Mouse (Mus musculus): ENCODE results near the gene Ifitm6.
"Not testable (repeated sequence)": the region's sequence is repeated elsewhere in the genome, so short reads cannot be mapped to it uniquely, and the experiment has no call there.

Gene Ifitm6

DNA sequence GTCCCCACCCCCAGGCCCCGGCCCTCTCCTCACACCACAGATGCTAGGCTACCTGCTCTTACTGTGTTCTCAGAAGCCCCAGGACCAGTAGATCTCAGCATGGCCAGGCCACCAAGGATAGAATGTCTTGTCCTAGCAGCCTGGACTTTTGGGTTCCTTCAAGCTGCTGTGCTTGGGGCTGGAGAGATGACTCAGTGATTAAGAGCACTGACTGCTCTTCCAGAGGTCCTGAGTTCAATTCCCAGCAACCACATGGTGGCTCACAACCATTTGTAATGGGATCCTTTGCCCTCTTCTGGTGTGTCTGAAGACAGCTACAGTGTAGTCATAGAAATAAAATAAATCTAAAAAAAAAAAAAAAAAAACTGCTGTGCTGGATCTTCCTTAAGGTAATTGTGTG, at the start of gene Ifitm6:
Gene Ifitm6, minus strand, starts transcription at position 101 of the 400 bp plus-strand sequence.
- DNase-seq: not testable (repeated sequence)

DNA sequence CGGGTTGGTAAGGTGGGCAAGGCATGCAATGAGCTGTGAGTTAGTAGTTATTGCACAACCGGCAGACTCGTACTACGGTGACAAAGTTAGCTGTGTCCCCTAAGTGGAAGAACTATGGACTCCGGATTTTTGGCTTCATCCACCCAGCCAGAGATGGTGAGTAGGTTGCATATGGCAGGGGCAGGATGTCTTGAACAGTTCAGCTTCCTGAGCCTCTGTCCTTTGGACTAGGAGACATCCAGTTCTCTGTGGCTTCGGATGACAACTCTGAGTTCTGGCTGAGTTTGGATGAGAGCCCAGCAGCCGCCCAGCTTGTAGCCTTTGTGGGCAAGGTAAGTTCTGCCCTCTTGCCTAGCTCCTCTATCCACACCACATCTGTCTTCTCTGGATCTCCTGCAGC, 46.9 kb upstream of the Ifitm6 start:
- DNase-seq: no peak

DNA sequence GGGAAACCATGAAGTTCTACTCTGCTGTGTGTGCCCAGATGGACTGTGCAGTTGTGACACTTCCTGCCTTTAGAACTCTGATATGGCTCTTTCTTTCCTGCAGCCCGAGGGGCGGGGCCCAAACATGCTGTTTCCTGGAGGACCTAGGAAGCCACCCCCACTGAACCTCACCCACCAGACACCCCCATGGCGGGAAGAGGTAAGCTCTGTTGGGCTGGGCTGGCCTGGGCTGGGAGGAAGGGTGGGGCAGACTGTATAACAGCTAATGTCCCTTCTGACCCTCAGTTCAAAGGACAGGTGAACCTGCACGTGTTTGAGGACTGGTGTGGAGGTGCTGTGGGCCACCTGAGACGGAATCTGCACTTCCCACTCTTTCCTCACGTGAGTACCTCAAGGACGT, 46.5 kb upstream of the Ifitm6 start:
- DNase-seq: no peak

DNA sequence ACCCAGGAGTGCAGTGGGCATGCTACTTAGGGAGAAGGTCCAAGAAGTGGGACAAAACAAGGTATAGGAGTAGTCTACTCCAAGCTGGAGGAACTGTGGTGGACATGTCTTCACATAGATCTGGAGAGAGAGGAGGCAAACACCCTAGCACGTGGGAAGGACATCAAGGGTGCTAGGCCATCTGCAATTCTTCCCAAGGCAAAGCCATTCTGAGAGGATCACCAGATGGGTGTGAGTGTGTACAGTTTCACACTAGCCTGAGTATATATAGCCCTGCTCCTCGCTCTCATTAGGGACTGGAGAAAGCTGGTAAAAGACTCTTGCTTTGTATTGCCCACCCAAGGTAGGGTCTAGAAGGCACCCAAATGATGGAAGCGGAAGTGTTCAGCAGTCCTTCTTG, 45.6 kb upstream of the Ifitm6 start:
- no peak for DNase-seq

DNA sequence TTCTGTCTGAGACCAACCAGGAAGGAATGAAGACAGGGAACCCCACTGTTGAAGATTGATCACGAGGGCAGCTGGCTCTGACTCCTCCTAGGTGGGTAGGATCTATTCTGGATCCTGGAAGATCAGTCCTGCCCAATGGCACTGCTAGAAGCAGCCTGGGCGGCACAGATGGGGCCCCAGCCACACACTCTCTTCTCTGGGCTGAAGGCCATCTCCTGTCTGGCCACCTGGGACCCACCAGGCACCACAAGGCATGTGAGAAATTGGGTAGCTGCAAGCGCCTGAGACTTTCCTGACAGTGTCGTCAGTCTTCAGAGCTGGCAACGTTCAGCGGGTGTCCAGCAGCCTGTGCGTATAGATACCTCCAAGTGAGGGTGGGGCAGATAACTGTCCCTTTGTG, 44.8 kb upstream of the Ifitm6 start:
- DNase-seq: peak; percentile 75

DNA sequence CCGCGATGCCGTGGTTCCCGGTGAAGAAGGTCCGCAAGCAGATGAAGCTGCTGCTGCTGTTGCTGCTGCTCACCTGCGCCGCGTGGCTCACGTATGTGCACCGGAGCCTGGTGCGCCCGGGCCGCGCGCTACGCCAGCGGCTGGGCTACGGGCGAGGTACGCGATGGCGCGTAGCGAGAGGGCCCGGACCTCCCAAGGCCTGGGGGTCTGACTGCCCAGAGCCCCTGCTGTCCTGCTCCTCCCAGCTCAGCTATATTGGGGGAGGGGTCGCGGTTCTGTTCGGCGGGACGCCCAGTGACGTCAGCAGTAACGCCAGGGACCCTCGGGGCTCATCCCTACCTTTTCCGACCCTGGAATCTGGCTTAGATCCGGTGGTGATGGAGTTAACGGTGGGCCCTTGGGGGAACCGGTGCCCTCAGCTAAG, 43.6 kb upstream of the Ifitm6 start:
- DNase-seq: peak; percentile 71

DNA sequence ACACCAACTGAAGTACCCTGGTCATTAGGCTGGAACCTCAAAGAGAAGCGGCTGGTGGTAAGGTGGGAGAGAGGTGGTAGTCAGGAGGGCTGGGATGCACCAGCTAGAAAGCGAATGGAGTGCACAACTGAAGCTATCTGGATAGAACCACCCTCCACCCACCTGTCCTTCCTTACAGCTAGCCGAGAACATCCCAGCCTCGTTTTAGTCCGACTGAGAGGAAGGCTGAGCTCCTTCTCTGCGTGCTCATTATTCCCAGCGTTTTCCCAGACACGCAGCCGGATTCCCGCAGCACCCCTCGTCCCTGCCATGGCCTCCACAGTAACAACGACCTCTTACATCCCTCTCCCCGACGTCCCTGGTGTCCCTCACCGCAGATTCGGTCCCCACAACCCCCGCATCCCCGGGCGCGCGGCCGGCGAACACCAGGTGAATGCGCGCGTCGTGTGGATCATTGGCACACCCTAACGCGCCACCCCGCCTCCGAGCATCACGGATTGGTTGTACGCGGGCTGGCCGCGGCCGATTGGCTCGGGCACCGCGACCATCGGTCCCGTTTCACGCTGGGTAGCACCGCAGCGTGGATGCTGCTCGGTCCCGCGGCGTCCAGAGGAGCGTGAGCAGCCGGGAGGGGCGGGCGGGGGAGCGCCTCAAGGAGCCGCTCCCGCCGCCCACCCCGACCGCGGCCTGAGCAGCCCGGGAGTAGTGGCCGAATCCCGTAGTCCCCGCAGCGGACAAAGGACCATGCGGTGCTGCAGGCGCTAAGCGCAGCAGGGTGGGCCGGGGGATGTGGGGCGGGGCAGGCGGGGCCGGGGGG, 42.9 kb upstream of the Ifitm6 start, which contains the start of gene B4galnt4:
Gene B4galnt4, plus strand, starts transcription at position 679 of the 817 bp plus-strand sequence.
- peak; percentile 94 for DNase-seq

DNA sequence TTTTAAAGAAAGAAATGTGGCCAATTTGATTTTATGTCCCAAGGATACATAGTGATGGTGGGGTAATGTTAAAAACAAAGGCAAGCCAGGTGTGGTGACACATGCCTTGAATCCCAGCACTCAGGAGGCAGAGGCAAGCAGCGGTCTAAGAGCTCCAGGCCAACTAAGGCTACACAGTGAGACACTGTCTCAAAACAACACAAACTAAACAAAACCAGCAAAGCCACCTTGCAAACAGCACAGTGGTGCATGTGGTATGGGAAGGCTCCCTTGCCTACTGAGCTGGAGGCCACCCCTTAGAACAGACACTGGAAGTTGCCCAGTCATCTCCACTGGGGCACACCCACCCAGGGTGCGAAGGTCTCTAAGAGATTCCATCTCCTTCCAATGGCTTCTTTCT, 42.2 kb upstream of the Ifitm6 start:
- DNase-seq: no peak

DNA sequence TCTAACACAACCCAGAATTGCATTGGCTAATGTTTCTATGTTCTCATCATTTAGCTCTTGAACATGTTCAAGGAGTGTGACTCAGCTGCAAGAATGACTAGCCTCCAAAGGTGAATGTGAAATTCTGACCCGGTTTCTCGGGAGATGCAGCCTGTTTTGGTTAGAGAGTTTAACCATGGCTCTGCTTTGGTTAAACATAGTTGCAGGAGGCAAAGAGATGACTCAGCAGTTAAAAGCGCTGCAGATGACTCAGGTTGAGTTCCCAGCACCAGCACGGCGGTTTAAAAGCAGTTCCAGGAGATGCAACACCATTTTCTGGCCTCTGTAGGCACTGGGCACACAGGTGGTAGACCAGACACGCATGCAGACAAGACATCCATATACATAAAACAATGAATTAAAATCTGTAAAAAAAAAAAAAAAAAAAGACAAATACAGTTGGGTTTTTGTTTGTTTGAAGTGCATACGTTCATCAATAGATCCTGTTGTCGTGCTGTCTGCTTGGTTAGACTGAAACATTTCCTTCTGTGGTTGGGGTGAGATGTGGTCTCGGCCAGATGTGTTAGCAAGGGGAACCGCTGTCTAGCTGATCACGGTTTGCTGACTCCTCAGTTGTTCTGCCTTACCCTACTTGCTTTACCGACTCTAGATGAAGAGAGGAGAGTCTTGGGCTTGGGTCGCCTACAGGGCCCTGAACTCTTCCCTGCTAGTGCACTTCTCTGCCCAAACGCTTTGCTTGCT, 41.0 kb upstream of the Ifitm6 start:
- DNase-seq: no peak

DNA sequence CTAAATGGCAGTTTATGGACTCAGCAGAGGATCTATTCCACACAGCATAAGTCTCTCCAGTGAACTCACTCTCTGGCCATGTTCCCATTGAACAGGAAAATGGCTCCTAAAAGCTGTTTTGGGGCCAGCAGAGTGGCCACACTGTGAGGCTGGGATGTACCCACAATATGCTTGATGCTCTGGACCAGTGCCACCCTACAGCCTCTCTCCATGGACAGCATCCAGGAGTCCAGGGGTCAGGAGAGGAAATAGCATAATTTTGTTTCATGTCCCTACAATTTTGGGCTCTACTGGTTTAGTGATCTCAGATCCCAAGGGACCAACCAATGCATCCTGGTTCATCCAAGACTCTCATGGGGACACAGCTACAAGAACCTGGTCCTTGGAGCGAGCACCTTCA, 39.8 kb upstream of the Ifitm6 start:
- no peak for DNase-seq

DNA sequence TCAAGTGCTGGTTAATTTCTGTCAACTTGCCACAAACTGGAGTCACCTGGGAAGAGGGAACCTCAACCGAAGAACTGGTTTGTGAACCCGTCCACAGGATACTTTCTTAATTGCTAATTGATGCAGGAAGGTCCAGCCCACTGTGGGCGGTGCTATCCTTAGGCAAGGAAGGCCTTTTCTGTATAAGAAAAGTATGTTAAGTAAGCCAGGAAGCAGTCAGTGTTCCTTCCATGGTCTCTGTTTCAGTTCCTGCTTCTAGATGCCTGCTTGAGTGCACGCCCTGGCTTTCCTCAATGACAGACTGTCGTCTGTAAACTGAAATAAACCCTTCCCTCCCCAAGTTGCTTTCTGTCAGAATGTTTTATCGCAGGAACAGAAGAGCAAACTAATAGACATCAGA, 39.3 kb upstream of the Ifitm6 start:
- DNase-seq: no peak

DNA sequence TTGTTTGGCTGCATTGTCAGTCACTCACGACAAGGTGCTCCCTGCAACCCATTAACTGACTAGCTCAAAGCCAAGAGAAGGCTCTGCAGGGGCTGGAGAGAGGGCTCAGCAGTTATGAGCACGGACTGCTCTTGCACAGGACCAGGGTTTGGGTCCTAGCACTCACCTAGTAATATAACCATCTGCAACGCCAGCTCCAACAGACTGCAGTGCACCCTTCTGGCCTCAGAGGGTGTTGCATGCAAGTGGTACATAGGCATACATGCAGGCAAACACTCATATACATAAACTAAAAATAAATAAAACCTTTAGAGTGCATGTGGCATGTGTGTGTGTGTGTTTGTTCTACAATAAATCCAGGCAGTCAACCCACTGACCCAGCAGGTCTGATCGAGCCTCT, 38.1 kb upstream of the Ifitm6 start:
- no peak for DNase-seq

DNA sequence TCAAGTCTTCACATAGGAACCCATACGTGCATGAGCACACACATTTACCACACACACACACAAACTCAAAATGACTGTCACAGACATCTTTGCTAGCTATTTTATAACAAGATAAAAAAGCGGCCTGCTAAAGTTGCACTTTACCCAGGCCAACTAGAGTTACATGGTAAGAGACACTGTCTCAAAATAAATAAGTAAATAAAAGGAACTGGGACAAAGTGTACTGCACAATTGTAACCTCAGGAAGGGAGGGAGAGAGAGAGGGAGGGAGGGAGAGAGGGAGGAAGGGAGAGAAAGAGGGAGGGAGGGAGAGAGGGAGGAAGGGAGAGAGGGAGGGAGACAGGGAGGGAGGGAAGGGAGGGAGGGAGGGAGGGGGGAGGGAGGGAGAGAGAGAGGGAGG, 34.7 kb upstream of the Ifitm6 start:
- DNase-seq: no peak

DNA sequence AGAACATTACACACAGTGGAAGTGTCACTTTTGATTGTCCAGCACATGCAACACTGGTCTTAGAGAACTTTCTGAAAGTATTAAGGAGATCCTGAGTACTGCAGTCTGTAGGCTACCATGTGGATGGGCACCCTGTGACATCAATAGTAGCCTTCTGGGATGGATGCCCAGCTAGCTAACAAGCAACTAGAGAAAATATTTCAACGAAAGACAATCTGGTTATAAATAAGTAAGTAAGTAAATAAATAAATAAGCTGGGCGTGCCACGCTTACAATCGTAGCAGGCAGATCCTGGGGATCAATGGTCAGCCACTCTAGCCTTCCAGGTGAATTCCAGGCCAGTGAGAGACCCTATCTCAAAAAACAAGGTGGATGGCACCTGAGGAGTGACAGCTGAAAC, 34.3 kb upstream of the Ifitm6 start:
- no peak for DNase-seq

DNA sequence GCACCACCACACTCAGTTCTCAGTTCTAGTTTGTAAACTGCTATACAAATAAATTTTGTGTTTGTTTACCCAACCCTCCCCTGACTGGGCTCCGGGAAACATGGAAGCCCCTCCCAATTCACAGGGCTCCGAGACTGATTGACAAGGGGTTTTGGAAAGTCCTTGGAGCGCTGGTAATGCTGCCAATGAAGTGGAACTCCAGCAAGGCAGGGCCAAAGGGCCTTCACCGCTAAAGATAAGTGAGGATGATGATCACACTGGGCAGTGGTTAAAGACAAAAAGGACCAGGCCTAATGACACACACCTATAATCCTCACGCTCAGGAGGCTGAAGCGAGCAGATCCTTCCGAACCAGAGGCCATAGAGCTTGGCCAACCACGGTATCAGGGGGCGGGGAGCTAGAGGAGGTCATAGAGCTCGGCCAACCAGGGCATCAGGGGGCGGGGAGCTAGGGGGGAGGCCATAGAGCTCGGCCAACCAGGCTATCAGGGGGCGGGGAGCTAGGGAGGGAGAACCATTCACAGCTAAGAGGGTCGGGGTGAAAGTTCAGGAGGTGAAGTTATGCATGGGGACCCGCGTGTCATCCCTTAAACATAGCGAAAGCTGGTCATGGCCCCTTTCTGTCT, 33.4 kb upstream of the Ifitm6 start:
- DNase-seq: no peak

DNA sequence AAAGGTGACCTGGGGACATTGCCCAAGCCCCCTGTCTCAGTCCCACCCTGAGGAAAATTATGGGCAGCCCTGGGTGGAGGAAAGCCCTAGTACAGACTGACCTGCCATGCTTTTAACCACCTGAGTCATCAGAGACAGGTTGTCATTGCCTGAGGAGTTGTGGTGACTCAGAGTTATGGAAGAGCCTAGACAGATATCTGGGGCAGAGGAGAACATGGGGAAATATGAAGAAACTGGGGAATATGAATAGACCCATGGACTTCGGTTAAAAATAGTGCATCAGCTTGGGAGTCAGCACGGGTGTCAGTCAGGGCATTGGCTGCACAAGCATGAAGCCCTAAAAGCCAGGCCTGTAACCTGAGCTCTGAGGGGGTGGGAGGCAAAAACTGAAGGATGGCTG, 31.6 kb upstream of the Ifitm6 start:
- no peak for DNase-seq

DNA sequence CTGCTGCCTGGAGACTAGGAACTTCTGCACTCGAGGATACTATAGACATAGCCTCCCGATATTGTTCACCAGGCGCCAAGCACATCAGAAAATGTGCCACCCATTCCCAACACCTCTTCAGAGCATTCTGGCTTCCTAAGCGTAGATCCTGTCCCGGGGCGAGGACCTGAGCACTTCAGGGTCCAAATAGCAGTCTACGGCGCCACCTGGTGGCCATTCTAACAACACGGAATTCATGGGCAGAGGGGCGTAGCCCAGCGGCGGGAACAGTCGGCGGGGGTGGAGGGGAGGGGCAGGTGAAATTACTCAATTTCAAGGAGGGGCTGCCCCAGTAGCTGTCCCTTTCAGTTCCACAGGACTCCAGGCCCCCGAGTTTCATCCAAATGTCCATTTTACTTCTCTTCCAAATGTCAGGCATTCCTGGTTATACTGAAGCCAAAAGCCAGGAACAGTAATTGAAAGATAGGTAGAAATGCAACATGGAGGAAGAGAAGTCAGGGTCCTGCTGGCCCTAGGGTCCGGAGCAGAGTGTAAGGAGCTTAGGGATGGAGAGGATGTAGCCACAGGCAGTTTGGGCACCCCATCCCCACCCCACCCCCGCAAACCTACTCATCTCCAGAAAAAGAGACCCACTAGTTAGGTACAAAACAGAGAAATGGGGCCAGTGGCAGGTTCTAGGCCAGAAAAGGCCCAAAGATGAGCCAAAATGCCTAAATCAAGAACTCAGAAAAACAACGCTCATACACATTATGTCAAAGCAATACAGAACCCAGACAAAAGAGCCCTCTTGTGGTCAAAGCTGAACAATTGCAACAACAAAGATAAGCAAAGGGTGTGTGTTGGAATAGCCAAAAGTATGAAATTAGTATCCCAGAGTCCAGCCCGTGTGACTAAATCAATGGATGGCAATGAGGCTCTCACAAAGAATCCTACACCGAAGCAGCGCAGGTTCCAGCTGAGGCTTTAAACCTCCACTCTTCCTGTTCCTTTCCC, 30.8 kb upstream of the Ifitm6 start:
- DNase-seq: peak; percentile 90

DNA sequence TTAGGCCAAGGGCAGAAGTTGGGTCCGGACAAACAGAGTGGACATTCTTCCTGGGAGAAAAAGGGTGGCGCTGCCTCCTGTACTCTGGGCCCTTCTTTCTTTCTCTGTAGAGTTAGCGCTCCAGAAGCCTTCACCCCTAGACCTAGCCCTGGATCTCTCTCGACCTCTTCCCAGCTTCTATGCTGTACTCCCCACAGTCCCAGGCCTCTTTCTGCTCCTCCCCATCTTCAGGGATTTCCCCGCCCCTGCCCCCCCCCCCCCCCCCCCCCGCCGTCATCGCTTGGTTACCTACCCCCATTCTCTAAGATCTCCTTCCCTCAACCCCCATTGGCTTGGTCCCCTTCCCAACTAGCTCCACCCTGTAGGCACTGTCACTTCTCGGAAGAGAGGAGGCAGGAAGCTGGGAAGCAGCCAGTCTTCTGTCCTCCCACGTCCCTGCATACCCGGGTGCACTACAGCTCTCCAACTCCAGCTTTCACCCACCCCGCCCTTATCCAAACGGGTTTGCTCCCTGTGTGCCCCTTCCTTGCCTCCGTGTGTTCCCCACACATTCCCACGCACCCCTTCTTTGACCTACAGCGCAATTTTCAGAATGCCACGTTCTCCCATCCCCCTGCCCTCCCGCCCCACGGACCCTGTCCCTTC, 30.0 kb upstream of the Ifitm6 start:
- peak; percentile 65 for DNase-seq

DNA sequence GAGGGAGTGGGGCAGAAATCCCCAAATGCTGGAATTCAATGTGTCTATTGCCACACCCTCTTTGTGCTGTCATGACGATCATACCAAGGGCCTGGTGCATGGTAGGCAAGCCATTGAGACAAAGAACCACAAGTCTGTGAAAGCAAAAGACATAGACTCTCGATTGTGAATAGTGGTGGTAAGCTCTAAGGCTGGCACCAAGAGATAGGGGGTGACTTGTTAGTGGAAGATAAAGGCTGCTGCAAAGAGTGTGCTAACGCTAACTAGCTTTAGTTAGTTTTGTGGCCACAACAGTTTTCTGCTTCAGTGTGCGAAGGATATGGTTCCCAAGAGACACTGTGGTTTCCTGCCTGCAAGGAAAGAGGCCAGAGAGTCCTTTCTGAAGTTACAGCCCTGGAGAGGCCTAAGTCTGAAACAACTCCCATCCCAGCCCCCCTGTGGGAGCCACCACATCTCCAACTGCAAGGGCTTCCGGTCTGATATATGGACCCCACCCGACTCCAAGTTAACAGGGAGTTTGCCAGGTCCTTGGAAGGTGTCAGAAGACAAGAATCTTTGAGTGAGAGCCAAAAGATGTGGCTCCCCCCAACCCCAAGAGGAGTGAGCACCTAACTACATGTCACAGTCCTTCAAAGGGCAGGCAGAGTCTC, 29.3 kb upstream of the Ifitm6 start:
- no peak for DNase-seq

DNA sequence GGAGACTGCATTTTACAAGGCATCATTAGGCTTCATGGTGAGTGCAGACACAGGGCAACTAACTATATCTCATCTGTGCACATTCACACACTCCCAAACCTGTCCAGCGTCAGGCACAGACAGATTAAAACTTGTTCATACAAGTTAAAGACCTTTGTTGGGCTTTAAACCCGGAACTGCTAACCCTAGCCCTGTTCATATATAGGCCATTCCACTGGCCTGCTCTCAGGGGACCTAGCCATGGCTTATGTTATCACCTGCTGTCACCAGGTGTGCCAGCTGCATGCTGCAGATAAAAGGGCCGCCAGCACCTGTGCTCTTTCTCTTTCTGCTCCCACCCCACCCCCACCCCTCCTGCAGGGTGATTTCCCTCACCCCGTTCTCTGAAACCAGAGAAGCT, 24.8 kb upstream of the Ifitm6 start:
- no peak for DNase-seq

DNA sequence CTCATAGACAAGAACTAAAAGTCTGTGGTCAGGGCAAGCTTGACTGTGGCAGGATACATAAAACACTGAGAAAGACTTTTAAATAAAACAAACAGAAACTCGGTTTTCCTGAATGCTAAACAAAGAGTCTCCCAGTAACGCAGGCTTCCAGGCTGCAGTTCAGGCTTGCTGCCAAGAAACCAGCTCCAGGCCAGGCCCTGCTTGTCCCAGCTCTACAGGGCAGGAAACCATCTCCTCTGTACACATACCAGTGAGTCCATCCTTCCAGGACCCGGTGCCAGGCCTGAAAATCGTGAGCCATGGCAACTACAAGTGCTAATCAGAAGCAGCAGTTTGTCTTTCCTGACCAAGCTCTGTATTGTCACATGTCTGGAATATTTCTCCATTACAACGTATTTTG, 23.9 kb upstream of the Ifitm6 start:
- DNase-seq: peak; percentile 45
